Mouse (Mus musculus): ENCODE results near the gene Smg6. TPM values are rescaled to one million over a fixed set of nuclear protein-coding genes. Genes with fewer than 3 reads are reported as not detected.

The Smg6 gene
- polyA plus RNA-seq, 1 experiment from 2014 or later, result 19.8 TPM

GRCm38 (mm10) chr11:75190905-75191441 is 265.4 kb downstream of the Smg6 start, which contains the start of gene Dph1:
TSS of gene Dph1 (minus strand) at chr11:75191241.
- Histone ChIP-seq H3K4me2 (replicated peaks; ENCODE audit: low read depth, low read length) (peak within 1 kb of the TSS; percentile 88), H3K27ac (ENCODE audit: low read depth, low read length) (no peak within 1 kb of the TSS), H3K9ac (ENCODE audit: low read depth, low read length) (peak within 1 kb of the TSS; percentile 76), H3K4me1 (ENCODE audit: control insufficient read depth, insufficient read depth, low read length) (peaks cover 27% of the 10 kb centered on the region), H3K4me3 (ENCODE audit: low read length) (peak within 1 kb of the TSS; percentile 92), H3K36me3 (ENCODE audit: control insufficient read depth, insufficient read depth, low read length) (no peaks in the 10 kb centered on the region), H3K27me3 (ENCODE audit: control insufficient read depth, insufficient read depth, low read length) (peaks cover 31% of the 10 kb centered on the region), H3K9me3 (ENCODE audit: control insufficient read depth, low read length) (no peaks in the 10 kb centered on the region)
- ATAC-seq (ENCODE audit: low FRiP score, low TSS enrichment), result no peak
- WGBS, result 59% methylated on average over 5 of the region's 5 CpGs

- Histone ChIP-seq H3K4me1 (ENCODE audit: control insufficient read depth, insufficient read depth, low read length) (peaks cover 27% of the 10 kb centered on the region), H3K27me3 (ENCODE audit: control insufficient read depth, insufficient read depth, low read length) (peaks cover 40% of the 10 kb centered on the region), H3K9ac (ENCODE audit: low read depth, low read length) (no peak overlapping the region), H3K4me3 (ENCODE audit: low read length) (no peak overlapping the region), H3K9me3 (ENCODE audit: control insufficient read depth, low read length) (no peaks in the 10 kb centered on the region), H3K36me3 (ENCODE audit: control insufficient read depth, insufficient read depth, low read length) (no peaks in the 10 kb centered on the region), H3K27ac (ENCODE audit: low read depth, low read length) (no peak overlapping the region), H3K4me2 (replicated peaks; ENCODE audit: low read depth, low read length) (no peak overlapping the region)
- no peak for ATAC-seq (ENCODE audit: low FRiP score, low TSS enrichment)
- 62% methylated on average over 6 of the region's 6 CpGs for WGBS
Measured at GRCm38 (mm10) chr11:75191841-75192240, 266.2 kb downstream of the Smg6 start.

- H3K27me3 ChIP-seq (ENCODE audit: control insufficient read depth, insufficient read depth, low read length), result peaks cover 46% of the 10 kb centered on the region
- peak overlapping the region; percentile 87 for H3K4me2 ChIP-seq (replicated peaks; ENCODE audit: low read depth, low read length)
- no peaks in the 10 kb centered on the region for H3K36me3 ChIP-seq (ENCODE audit: control insufficient read depth, insufficient read depth, low read length)
- H3K9me3 ChIP-seq (ENCODE audit: control insufficient read depth, low read length), result no peaks in the 10 kb centered on the region
- no peak overlapping the region; the same call in 1 of the 2 replicates for H3K9ac ChIP-seq (ENCODE audit: low read depth, low read length)
- peak overlapping the region; percentile 55 for H3K4me3 ChIP-seq (ENCODE audit: low read length)
- WGBS, result 24% methylated on average over 13 of the region's 13 CpGs
- peaks cover 27% of the 10 kb centered on the region for H3K4me1 ChIP-seq (ENCODE audit: control insufficient read depth, insufficient read depth, low read length)
- no peak overlapping the region for H3K27ac ChIP-seq (ENCODE audit: low read depth, low read length)
- ATAC-seq (ENCODE audit: low FRiP score, low TSS enrichment), result peak; percentile 51
Measured at GRCm38 (mm10) chr11:75192336-75193214, 267.0 kb downstream of the Smg6 start.

- peak within 1 kb of the TSS; percentile 55 for H3K4me3 ChIP-seq (ENCODE audit: low read length)
- peaks cover 46% of the 10 kb centered on the region for H3K27me3 ChIP-seq (ENCODE audit: control insufficient read depth, insufficient read depth, low read length)
- H3K4me2 ChIP-seq (replicated peaks; ENCODE audit: low read depth, low read length), result peak within 1 kb of the TSS; percentile 87
- H3K4me1 ChIP-seq (ENCODE audit: control insufficient read depth, insufficient read depth, low read length), result peaks cover 27% of the 10 kb centered on the region
- under 1% methylated on average over 81 of the region's 84 CpGs for WGBS
- peak; percentile 19; the same call in 1 of the 2 replicates for ATAC-seq (ENCODE audit: low FRiP score, low TSS enrichment)
- no peaks in the 10 kb centered on the region for H3K9me3 ChIP-seq (ENCODE audit: control insufficient read depth, low read length)
- no peaks in the 10 kb centered on the region for H3K36me3 ChIP-seq (ENCODE audit: control insufficient read depth, insufficient read depth, low read length)
- H3K27ac ChIP-seq (ENCODE audit: low read depth, low read length), result no peak within 1 kb of the TSS
- peak within 1 kb of the TSS; percentile 59 for H3K9ac ChIP-seq (ENCODE audit: low read depth, low read length)
Measured at GRCm38 (mm10) chr11:75193256-75194071, 267.8 kb downstream of the Smg6 start, which contains the start of gene Rtn4rl1. TSS of gene Rtn4rl1 (plus strand) at chr11:75193783.

- Histone ChIP-seq H3K9ac (ENCODE audit: low read depth, low read length) (peak overlapping the region; percentile 59), H3K36me3 (ENCODE audit: control insufficient read depth, insufficient read depth, low read length) (no peaks in the 10 kb centered on the region), H3K4me1 (ENCODE audit: control insufficient read depth, insufficient read depth, low read length) (peaks cover 25% of the 10 kb centered on the region), H3K27me3 (ENCODE audit: control insufficient read depth, insufficient read depth, low read length) (peaks cover 46% of the 10 kb centered on the region), H3K9me3 (ENCODE audit: control insufficient read depth, low read length) (no peaks in the 10 kb centered on the region), H3K4me3 (ENCODE audit: low read length) (peak overlapping the region; percentile 55), H3K4me2 (replicated peaks; ENCODE audit: low read depth, low read length) (peak overlapping the region; percentile 87), H3K27ac (ENCODE audit: low read depth, low read length) (no peak overlapping the region)
- under 1% methylated on average over 52 of the region's 52 CpGs for WGBS
- no peak; the same call in 1 of the 2 replicates for ATAC-seq (ENCODE audit: low FRiP score, low TSS enrichment)
Measured at GRCm38 (mm10) chr11:75194121-75194849, 268.7 kb downstream of the Smg6 start.

- Histone ChIP-seq H3K27me3 (ENCODE audit: control insufficient read depth, insufficient read depth, low read length) (peaks cover 46% of the 10 kb centered on the region), H3K4me3 (ENCODE audit: low read length) (peak overlapping the region; percentile 55), H3K4me1 (ENCODE audit: control insufficient read depth, insufficient read depth, low read length) (peaks cover 20% of the 10 kb centered on the region), H3K4me2 (replicated peaks; ENCODE audit: low read depth, low read length) (peak overlapping the region; percentile 87), H3K9me3 (ENCODE audit: control insufficient read depth, low read length) (no peaks in the 10 kb centered on the region), H3K27ac (ENCODE audit: low read depth, low read length) (no peak overlapping the region), H3K9ac (ENCODE audit: low read depth, low read length) (peak overlapping the region; percentile 59; the same call in 1 of the 2 replicates), H3K36me3 (ENCODE audit: control insufficient read depth, insufficient read depth, low read length) (no peaks in the 10 kb centered on the region)
- ATAC-seq (ENCODE audit: low FRiP score, low TSS enrichment), result peak; percentile 8; the same call in 1 of the 2 replicates
- WGBS, result 1% methylated on average over 39 of the region's 39 CpGs
Measured at GRCm38 (mm10) chr11:75194850-75195461, 269.3 kb downstream of the Smg6 start.

GRCm38 (mm10) chr11:75196131-75196530 is 270.5 kb downstream of the Smg6 start:
- peaks cover 46% of the 10 kb centered on the region for H3K27me3 ChIP-seq (ENCODE audit: control insufficient read depth, insufficient read depth, low read length)
- WGBS, result 57% methylated on average over 6 of the region's 6 CpGs

GRCm38 (mm10) chr11:75197956-75198355 is 272.3 kb downstream of the Smg6 start:
- Histone ChIP-seq H3K4me1 (ENCODE audit: control insufficient read depth, insufficient read depth, low read length) (peaks cover 26% of the 10 kb centered on the region), H3K27me3 (ENCODE audit: control insufficient read depth, insufficient read depth, low read length) (peaks cover 45% of the 10 kb centered on the region)
- WGBS, result 36% methylated on average over 7 of the region's 7 CpGs

More at GRCm38 (mm10) chr11:75196131-75196530, 270.5 kb downstream of the Smg6 start:
- no peak overlapping the region for H3K4me3 ChIP-seq (ENCODE audit: low read length)
- H3K27ac ChIP-seq (ENCODE audit: low read depth, low read length), result no peak overlapping the region
- no peaks in the 10 kb centered on the region for H3K36me3 ChIP-seq (ENCODE audit: control insufficient read depth, insufficient read depth, low read length)
- H3K9me3 ChIP-seq (ENCODE audit: control insufficient read depth, low read length), result no peaks in the 10 kb centered on the region
- H3K9ac ChIP-seq (ENCODE audit: low read depth, low read length), result no peak overlapping the region
- ATAC-seq (ENCODE audit: low FRiP score, low TSS enrichment), result no peak
- H3K4me2 ChIP-seq (replicated peaks; ENCODE audit: low read depth, low read length), result no peak overlapping the region
- peaks cover 20% of the 10 kb centered on the region for H3K4me1 ChIP-seq (ENCODE audit: control insufficient read depth, insufficient read depth, low read length)

More at GRCm38 (mm10) chr11:75197956-75198355, 272.3 kb downstream of the Smg6 start:
- H3K27ac ChIP-seq (ENCODE audit: low read depth, low read length), result no peak overlapping the region
- no peak overlapping the region for H3K4me2 ChIP-seq (replicated peaks; ENCODE audit: low read depth, low read length)
- H3K9ac ChIP-seq (ENCODE audit: low read depth, low read length), result no peak overlapping the region
- ATAC-seq (ENCODE audit: low FRiP score, low TSS enrichment), result no peak
- no peaks in the 10 kb centered on the region for H3K9me3 ChIP-seq (ENCODE audit: control insufficient read depth, low read length)
- H3K36me3 ChIP-seq (ENCODE audit: control insufficient read depth, insufficient read depth, low read length), result no peaks in the 10 kb centered on the region
- no peak overlapping the region for H3K4me3 ChIP-seq (ENCODE audit: low read length)

All from kidney, embryonic 14.5 days (tissue).